Mouse (Mus musculus) heart, embryonic 12.5 days (tissue): ENCODE results near the gene Cycs. TPM values are rescaled to one million over a fixed set of nuclear protein-coding genes. Genes with fewer than 3 reads are reported as not detected.
"Not testable (repeated sequence)": the region's sequence is repeated elsewhere in the genome, so short reads cannot be mapped to it uniquely, and the experiment has no call there.

Experiments used
- ATAC-seq: fragments of 200-750 bp; cut with Nextera tagmentation; 2 replicates; pipeline ENCODE4 v1.8.0; 2017; ENCODE audit warnings: moderate TSS enrichment, moderate library complexity; ENCODE audit not compliant: insufficient number of reproducible peaks, low FRiP score
- H3K27ac ChIP-seq: fragments of 300-500 bp; sonication (generic); 2 replicates; pipeline ENCODE4 v1.5.1; 2016; ENCODE audit warnings: mild to moderate bottlenecking, moderate library complexity; ENCODE audit not compliant: poor library complexity, severe bottlenecking
- H3K27me3 ChIP-seq: fragments of 300-500 bp; sonication (generic); replicated peaks from 2 replicates; pipeline ENCODE4 v1.6.1; 2016; ENCODE audit warnings: mild to moderate bottlenecking, moderate library complexity
- H3K36me3 ChIP-seq: fragments of 300-500 bp; sonication (generic); 2 replicates; pipeline ENCODE4 v1.6.1; 2016; ENCODE audit warnings: mild to moderate bottlenecking, moderate library complexity
- H3K4me1 ChIP-seq: fragments of 300-500 bp; sonication (generic); replicated peaks from 2 replicates; pipeline ENCODE4 v1.6.1; 2016; ENCODE audit warnings: mild to moderate bottlenecking
- H3K4me2 ChIP-seq: fragments of 300-500 bp; sonication (generic); 2 replicates; pipeline ENCODE4 v1.6.1; 2016; ENCODE audit warnings: mild to moderate bottlenecking, moderate library complexity
- H3K4me3 ChIP-seq: fragments of 300-500 bp; sonication (generic); 2 replicates; pipeline ENCODE4 v1.5.1; 2016; ENCODE audit warnings: mild to moderate bottlenecking
- H3K9ac ChIP-seq: fragments of 300-500 bp; sonication (generic); 2 replicates; pipeline ENCODE4 v1.6.1; 2016; ENCODE audit warnings: mild to moderate bottlenecking, moderate library complexity
- H3K9me3 ChIP-seq: fragments of 300-500 bp; sonication (generic); replicated peaks from 2 replicates; pipeline ENCODE4 v1.6.1; 2016; ENCODE audit warnings: mild to moderate bottlenecking, moderate library complexity
- WGBS: fragments of 180-500 bp; shearing (Covaris S2); methylation state at CpG from one replicate; pipeline ENCODE4 v1.1.7; 2016; 5-methylcytosine and 5-hydroxymethylcytosine counted together
- polyA plus RNA-seq: library from polyadenylated mRNA; unstranded; fragments of >200 nt; fragmentation: Nextera tagmentation; extraction: Ambion mirVana; gene quantifications from 2 replicates; pipeline ENCODE4 v1.2.1, GENCODE M21; 2016

The Cycs gene
- polyA plus RNA-seq, 1 experiment from 2014 or later: 176 TPM

DNA sequence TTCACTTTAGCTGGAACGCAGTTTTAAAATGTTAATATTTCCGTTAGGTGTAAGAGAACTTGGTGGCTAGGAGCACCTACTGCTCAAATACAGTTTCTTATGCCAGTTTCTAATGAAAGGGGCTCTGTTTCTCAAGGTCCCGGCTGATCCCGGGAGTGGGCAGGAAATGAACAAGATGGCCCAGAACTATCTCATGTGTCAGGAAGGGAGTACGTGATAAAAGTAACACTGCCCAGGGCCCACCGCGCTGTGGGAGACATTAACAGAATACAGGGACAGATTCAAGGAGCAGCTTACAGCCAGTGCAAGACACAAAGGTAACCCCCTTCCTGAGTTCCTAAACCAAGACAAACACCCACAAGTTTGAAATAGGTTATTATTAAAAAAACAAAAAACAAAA lies 19.4 kb upstream of the Cycs start:
- no peak overlapping the region for H3K4me3 ChIP-seq
- H3K4me1 ChIP-seq: peaks cover 15% of the 10 kb centered on the region
- no peaks in the 10 kb centered on the region for H3K27me3 ChIP-seq
- no peak overlapping the region for H3K4me2 ChIP-seq
- no peak overlapping the region for H3K9ac ChIP-seq
- WGBS: 35% methylated on average over 7 of the region's 7 CpGs
- H3K9me3 ChIP-seq: 0 out of 2 replicates have a peak, but pooled peaks cover 2% of the 10 kb centered on the region
- peak; percentile 59; the same call in 1 of the 2 replicates for ATAC-seq
- H3K36me3 ChIP-seq: no peaks in the 10 kb centered on the region
- peak overlapping the region; percentile 55 for H3K27ac ChIP-seq

- Histone ChIP-seq H3K27me3 (no peaks in the 10 kb centered on the region), H3K27ac (no peak overlapping the region), H3K4me1 (peaks cover 3% of the 10 kb centered on the region; the same call in 1 of the 2 replicates), H3K9me3 (no peaks in the 10 kb centered on the region), H3K4me2 (no peak overlapping the region), H3K4me3 (no peak overlapping the region), H3K36me3 (0 out of 2 replicates have a peak, but pooled peaks cover 4% of the 10 kb centered on the region), H3K9ac (no peak overlapping the region)
- 89% methylated on average over 1 of the region's 1 CpGs for WGBS
- no peak for ATAC-seq
Measured at GRCm38 (mm10) chr6:50571661-50572060, 5.3 kb upstream of the Cycs start.

- Histone ChIP-seq H3K27me3 (no peaks in the 10 kb centered on the region), H3K4me2 (peak overlapping the region; percentile 65)
- 0 out of 2 replicates have a peak, but pooled peaks have one; percentile 1 for ATAC-seq
Measured at GRCm38 (mm10) chr6:50566997-50567255, 588 bp upstream of the Cycs start.

DNA sequence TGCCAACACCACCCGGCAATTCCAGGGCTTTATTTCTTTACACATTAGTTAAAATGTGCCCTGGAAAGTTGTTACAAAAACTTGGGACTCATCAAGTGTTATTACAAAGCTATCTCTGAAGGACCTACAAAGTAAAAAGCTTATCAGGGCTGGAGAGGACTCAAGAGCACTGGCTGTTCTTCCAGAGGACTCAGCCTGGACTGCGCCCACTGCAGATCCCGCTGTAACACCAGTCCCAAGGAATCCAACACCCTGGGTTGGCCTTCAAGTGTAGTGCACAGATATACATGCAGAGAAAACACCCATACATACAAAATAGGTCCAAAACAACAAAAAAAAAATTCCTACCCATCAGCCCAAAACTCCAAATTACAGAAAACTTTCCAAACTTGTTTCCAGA lies 2.7 kb downstream of the Cycs start:
- Histone ChIP-seq H3K4me1 (peaks cover 16% of the 10 kb centered on the region), H3K4me3 (no peak overlapping the region), H3K9ac (no peak overlapping the region), H3K36me3 (peaks cover 19% of the 10 kb centered on the region), H3K27me3 (no peaks in the 10 kb centered on the region), H3K9me3 (no peaks in the 10 kb centered on the region), H3K27ac (no peak overlapping the region), H3K4me2 (no peak overlapping the region)
- ATAC-seq: no peak
- 90% methylated on average over 3 of the region's 3 CpGs for WGBS

More at GRCm38 (mm10) chr6:50566997-50567255, 588 bp upstream of the Cycs start:
- H3K9me3 ChIP-seq: no peaks in the 10 kb centered on the region
- H3K9ac ChIP-seq: peak overlapping the region; percentile 73
- WGBS: 21% methylated on average over 6 of the region's 6 CpGs
- peak overlapping the region; percentile 91 for H3K4me3 ChIP-seq
- H3K4me1 ChIP-seq: peaks cover 6% of the 10 kb centered on the region; the same call in 1 of the 2 replicates
- H3K36me3 ChIP-seq: peaks cover 22% of the 10 kb centered on the region
- peak overlapping the region; percentile 78 for H3K27ac ChIP-seq

- H3K4me1 ChIP-seq: peaks cover 16% of the 10 kb centered on the region
- no peak overlapping the region for H3K9ac ChIP-seq
- no peak for ATAC-seq
- H3K9me3 ChIP-seq: no peaks in the 10 kb centered on the region
- peaks cover 19% of the 10 kb centered on the region for H3K36me3 ChIP-seq
- H3K4me2 ChIP-seq: no peak overlapping the region
- no peak overlapping the region for H3K4me3 ChIP-seq
- no peaks in the 10 kb centered on the region for H3K27me3 ChIP-seq
- no peak overlapping the region for H3K27ac ChIP-seq
- WGBS: 90% methylated on average over 4 of the region's 4 CpGs
Measured at GRCm38 (mm10) chr6:50562421-50562820, 3.9 kb downstream of the Cycs start.

DNA sequence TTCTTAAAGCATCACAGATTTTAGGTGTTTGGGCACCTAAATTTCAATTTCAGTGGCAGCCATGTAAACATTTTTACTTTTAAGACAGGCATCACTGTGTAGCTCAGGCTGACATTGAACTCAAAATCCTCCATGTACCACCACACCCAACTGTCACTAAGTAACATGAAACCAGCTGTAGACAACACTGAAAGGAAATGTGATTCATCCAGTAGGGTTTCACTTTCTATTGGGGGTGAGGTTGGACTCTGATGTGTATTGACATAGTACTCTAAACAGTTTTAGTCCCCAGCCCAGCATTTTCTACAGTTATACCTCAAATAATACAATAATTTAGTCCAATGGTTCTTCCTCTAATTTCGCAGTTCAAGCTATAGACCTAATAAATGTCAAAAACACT lies 5.6 kb downstream of the Cycs start:
- Histone ChIP-seq H3K9ac (no peak overlapping the region), H3K4me1 (peaks cover 13% of the 10 kb centered on the region), H3K27ac (no peak overlapping the region), H3K9me3 (no peaks in the 10 kb centered on the region), H3K36me3 (peaks cover 19% of the 10 kb centered on the region), H3K4me3 (no peak overlapping the region), H3K27me3 (no peaks in the 10 kb centered on the region), H3K4me2 (no peak overlapping the region)
- ATAC-seq: no peak
- WGBS: 97% methylated on average over 1 of the region's 1 CpGs

- ATAC-seq: no peak
- 67% methylated on average over 4 of the region's 4 CpGs for WGBS
- no peak overlapping the region for H3K9ac ChIP-seq
Measured at GRCm38 (mm10) chr6:50558877-50559276, 7.5 kb downstream of the Cycs start.

GRCm38 (mm10) chr6:50557566-50557965 lies 8.8 kb downstream of the Cycs start:
- peaks cover 10% of the 10 kb centered on the region for H3K4me1 ChIP-seq
- 0 out of 2 replicates have a peak, but pooled peaks cover 5% of the 10 kb centered on the region for H3K36me3 ChIP-seq
- H3K27me3 ChIP-seq: no peaks in the 10 kb centered on the region
- WGBS: 83% methylated on average over 6 of the region's 6 CpGs
- no peak overlapping the region for H3K4me3 ChIP-seq
- H3K4me2 ChIP-seq: no peak overlapping the region
- H3K27ac ChIP-seq: no peak overlapping the region
- H3K9me3 ChIP-seq: no peaks in the 10 kb centered on the region
- H3K9ac ChIP-seq: no peak overlapping the region
- no peak for ATAC-seq

More at GRCm38 (mm10) chr6:50558877-50559276, 7.5 kb downstream of the Cycs start:
- no peak overlapping the region for H3K4me3 ChIP-seq
- H3K9me3 ChIP-seq: no peaks in the 10 kb centered on the region
- H3K36me3 ChIP-seq: peaks cover 15% of the 10 kb centered on the region
- H3K27me3 ChIP-seq: no peaks in the 10 kb centered on the region
- H3K4me1 ChIP-seq: peaks cover 10% of the 10 kb centered on the region
- no peak overlapping the region for H3K27ac ChIP-seq
- H3K4me2 ChIP-seq: no peak overlapping the region

DNA sequence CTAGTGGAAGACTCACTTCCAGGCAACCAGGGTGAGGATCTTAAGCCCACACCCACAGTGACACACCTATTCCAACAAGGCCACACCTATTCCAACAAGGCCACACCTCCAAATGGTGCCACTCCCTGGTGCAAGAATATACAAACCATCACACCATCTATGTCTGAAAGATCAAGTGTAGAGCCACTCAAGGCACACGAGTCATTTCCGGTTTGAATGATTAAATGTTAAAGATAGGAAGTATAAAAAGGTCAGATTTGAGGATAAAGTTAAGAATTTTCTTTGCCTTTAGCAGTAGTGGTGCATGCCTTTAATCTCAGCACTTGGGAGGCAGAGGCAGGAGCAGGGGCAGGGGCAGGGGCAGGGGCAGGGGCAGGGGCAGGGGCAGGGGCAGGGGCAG lies 12.1 kb downstream of the Cycs start:
- H3K9me3 ChIP-seq, H3K4me3 ChIP-seq, ATAC-seq, H3K36me3 ChIP-seq, H3K4me1 ChIP-seq, H3K27ac ChIP-seq, H3K9ac ChIP-seq, H3K27me3 ChIP-seq, H3K4me2 ChIP-seq: not testable (repeated sequence)
- whole genome bisulfite sequencing: 75% methylated on average over 2 of the region's 2 CpGs

DNA sequence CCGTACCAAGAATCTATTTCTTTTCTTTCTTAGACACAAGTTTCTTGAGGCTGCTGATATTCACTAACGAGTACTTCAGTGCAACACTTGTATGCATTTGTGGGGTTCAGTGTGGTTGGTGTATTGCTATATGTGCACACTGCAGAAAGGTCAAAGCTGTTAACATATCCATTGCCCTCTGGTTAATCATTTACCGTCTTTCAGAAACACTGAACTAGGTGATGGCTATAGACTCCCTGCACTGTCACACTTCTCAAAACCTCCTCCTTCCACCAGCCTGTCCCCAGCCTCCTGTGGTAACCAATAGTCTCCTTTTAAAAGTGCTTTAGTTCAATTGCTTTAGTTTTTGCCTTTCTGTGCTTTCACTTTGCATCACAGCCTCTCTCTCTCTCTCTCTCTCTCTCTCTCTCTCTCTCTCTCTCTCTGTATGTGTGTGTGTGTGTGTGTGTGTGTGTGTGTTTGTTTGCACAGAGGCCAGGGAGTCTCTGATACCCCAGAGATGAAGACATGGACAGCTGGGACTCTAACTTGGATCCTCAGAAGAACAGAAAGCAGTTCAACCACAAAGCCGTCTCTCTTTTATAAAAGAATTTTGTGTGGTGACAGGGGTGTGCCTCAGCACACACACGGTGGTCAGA lies 13.3 kb downstream of the Cycs start:
- 74% methylated on average over 5 of the region's 5 CpGs for WGBS
- H3K4me3 ChIP-seq: no peak overlapping the region
- H3K4me2 ChIP-seq: no peak overlapping the region

DNA sequence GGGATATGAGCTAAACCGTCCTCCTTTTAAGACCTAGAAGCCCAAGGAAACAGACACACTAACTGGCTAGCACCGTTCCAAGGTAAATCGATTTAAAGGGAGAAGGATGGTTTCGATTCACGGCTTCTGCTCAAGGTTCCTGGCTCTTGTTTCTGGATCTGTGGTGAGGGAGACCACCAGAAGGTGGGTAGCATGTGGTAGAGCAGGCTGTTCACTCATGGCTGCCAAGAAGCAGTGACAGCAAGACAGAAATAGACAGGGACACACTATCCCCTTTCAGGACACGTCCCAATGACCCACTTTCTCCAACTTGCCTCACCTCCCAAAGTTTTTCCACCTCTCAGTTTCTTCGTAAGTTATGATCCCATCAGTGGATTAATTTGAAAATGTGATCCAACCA lies 16.5 kb downstream of the Cycs start:
- no peak for ATAC-seq
- H3K36me3 ChIP-seq: no peaks in the 10 kb centered on the region
- WGBS: 77% methylated on average over 7 of the region's 7 CpGs
- H3K4me3 ChIP-seq: no peak overlapping the region
- H3K4me1 ChIP-seq: no peaks in the 10 kb centered on the region
- H3K9me3 ChIP-seq: no peaks in the 10 kb centered on the region
- H3K27ac ChIP-seq: no peak overlapping the region
- H3K9ac ChIP-seq: no peak overlapping the region
- H3K4me2 ChIP-seq: no peak overlapping the region
- no peaks in the 10 kb centered on the region for H3K27me3 ChIP-seq

More for the DNA sequence above, 13.3 kb downstream of the Cycs start:
- no peak overlapping the region for H3K9ac ChIP-seq
- H3K4me1 ChIP-seq: no peaks in the 10 kb centered on the region
- no peaks in the 10 kb centered on the region for H3K9me3 ChIP-seq
- no peaks in the 10 kb centered on the region for H3K27me3 ChIP-seq
- no peak for ATAC-seq
- no peaks in the 10 kb centered on the region for H3K36me3 ChIP-seq
- no peak overlapping the region for H3K27ac ChIP-seq

- Histone ChIP-seq H3K27ac (no peak overlapping the region), H3K4me3 (no peak overlapping the region), H3K4me2 (no peak overlapping the region), H3K27me3 (no peaks in the 10 kb centered on the region), H3K9ac (no peak overlapping the region), H3K4me1 (no peaks in the 10 kb centered on the region), H3K9me3 (no peaks in the 10 kb centered on the region), H3K36me3 (no peaks in the 10 kb centered on the region)
- ATAC-seq: no peak
- 71% methylated on average over 5 of the region's 5 CpGs for WGBS
Measured at GRCm38 (mm10) chr6:50549051-50549450, 17.3 kb downstream of the Cycs start.
